Mouse (Mus musculus): ENCODE measurements around the gene Osbpl10. TPM values are rescaled to one million over a fixed set of nuclear protein-coding genes. Genes with fewer than 3 reads are reported as not detected.
A peak's percentile ranks its signal among the peaks of the same experiment; 100 is the strongest.
"Not testable (repeated sequence)": the region's sequence is repeated elsewhere in the genome, so short reads cannot be mapped to it uniquely, and the experiment has no call there.

Osbpl10 gene
- total and polyA plus RNA-seq, 3 experiments: 0.19 TPM; not detected in 2

DNA sequence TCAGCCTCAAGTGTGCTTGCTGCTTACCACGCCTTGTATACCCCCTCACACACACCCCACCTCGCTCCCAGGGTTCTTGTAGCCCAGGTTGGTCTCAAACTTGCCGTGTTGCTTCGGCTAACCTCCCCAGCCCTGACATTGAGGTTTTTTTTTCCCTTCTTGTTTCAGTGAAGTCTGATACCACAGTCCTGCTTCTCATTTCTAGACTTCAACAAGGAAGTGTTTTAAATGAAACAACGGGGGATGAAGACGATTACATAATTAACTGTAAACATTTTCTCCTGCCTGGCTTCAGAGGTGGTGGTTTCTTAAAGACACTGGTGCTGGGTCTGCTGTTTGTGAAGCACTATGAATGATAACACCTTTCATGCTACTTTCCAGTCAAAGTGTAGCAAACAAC lies 17.5 kb upstream of the Osbpl10 start:
- H3K9me3 ChIP-seq (replicated peaks; ENCODE audit: low read length): peaks cover 10% of the 10 kb centered on the region
- no peak overlapping the region for H3K27ac ChIP-seq (ENCODE audit: insufficient read depth, low read depth)
- TF ChIP-seq BHLHE40 (IDR thresholded peaks at IDR 0.05; ENCODE audit: low read depth, low read length) (no peak), CHD2 (IDR thresholded peaks at IDR 0.05; ENCODE audit: low read length) (no peak), SMC3 (IDR thresholded peaks at IDR 0.05; ENCODE audit: low read depth, low read length) (no peak), POLR2AphosphoS2 (IDR thresholded peaks at IDR 0.05; ENCODE audit: low read depth, low read length) (no peak), POLR2A (IDR thresholded peaks at IDR 0.05; ENCODE audit: low read depth, low read length) (no peak)
- DNase-seq (ENCODE audit: extremely low read depth): peak; percentile 1
- in situ Hi-C loops (cut with MboI; ENCODE audit: low pct_ligation_motif_present, low pct_unique_long_range_greater_than_20kb, low sequenced_read_pairs) (no loop called here), dilution Hi-C loops (cut with MboI; ENCODE audit: extremely low pct_ligation_motif_present, extremely low pct_unique_long_range_greater_than_20kb, low sequenced_read_pairs) (no loop called here)
- no peak overlapping the region for H3K9ac ChIP-seq (ENCODE audit: insufficient read depth, low read depth)
- H3K36me3 ChIP-seq (replicated peaks in 1 of 2; ENCODE audit: control insufficient read depth in 1 of 2, insufficient read depth in 1 of 2, low read length in 1 of 2): no peaks in the 10 kb centered on the region
- H3K4me3 ChIP-seq (replicated peaks in 1 of 3; ENCODE audit: low read depth in 2 of 3, low read length in 2 of 3, poor library complexity in 1 of 3): no peak overlapping the region
- H3K4me2 ChIP-seq (ENCODE audit: insufficient read depth, low read depth, poor library complexity, severe bottlenecking): no peak overlapping the region
- no peaks in the 10 kb centered on the region for H3K27me3 ChIP-seq (replicated peaks)
- H3K79me2 ChIP-seq (replicated peaks; ENCODE audit: control insufficient read depth, extremely low read depth, insufficient read depth, poor library complexity, severe bottlenecking): no peaks in the 10 kb centered on the region
- H3K4me1 ChIP-seq (ENCODE audit: control insufficient read depth in 1 of 2, insufficient read depth in 2 of 2): peaks cover 0 to 7% of the 10 kb centered on the region in 2 experiments; a peak in 1 of 4 replicates

DNA sequence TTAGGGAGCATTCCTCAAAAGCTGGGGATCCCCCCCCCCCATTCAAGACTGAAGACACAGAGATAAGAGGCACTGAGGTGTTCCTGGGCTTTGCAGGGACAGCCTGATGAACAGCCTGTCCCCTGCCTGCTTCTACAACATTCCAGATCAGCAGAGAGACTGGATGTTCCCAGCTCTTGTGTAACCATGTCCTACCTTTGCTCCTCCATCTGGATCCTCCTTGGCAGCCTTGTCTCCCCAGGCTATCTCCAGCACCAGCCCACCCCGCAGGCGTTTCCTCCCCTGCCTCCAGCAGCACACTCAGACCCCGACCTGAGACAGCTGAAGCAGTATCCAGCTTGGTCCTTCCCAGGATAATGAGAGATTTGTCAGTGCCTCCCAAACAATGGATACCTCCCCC lies 14.3 kb upstream of the Osbpl10 start:
- in situ Hi-C loops (cut with MboI; ENCODE audit: low pct_ligation_motif_present, low pct_unique_long_range_greater_than_20kb, low sequenced_read_pairs): no loop called here
- no peak for DNase-seq (ENCODE audit: extremely low read depth)
- TF ChIP-seq ZKSCAN1 (IDR thresholded peaks at IDR 0.05; ENCODE audit: borderline replicate concordance, low read depth, low read length) (no peak), POLR2AphosphoS2 (IDR thresholded peaks at IDR 0.05; ENCODE audit: low read depth, low read length) (no peak), SIN3A (IDR thresholded peaks at IDR 0.05; ENCODE audit: low read length) (no peak)
- Histone ChIP-seq H3K27ac (ENCODE audit: insufficient read depth, low read depth) (no peak overlapping the region), H3K27me3 (replicated peaks) (no peaks in the 10 kb centered on the region), H3K9me3 (replicated peaks; ENCODE audit: low read length) (peaks cover 10% of the 10 kb centered on the region), H3K4me2 (ENCODE audit: insufficient read depth, low read depth, poor library complexity, severe bottlenecking) (no peak overlapping the region), H3K9ac (ENCODE audit: insufficient read depth, low read depth) (no peak overlapping the region), H3K36me3 (replicated peaks in 1 of 2; ENCODE audit: control insufficient read depth in 1 of 2, insufficient read depth in 1 of 2, low read length in 1 of 2) (no peaks in the 10 kb centered on the region), H3K4me1 (ENCODE audit: control insufficient read depth in 1 of 2, insufficient read depth in 2 of 2) (peaks cover 0 to 7% of the 10 kb centered on the region in 2 experiments; a peak in 1 of 4 replicates), H3K4me3 (replicated peaks in 1 of 3; ENCODE audit: low read depth in 2 of 3, low read length in 2 of 3, poor library complexity in 1 of 3) (no peak overlapping the region), H3K79me2 (replicated peaks; ENCODE audit: control insufficient read depth, extremely low read depth, insufficient read depth, poor library complexity, severe bottlenecking) (no peaks in the 10 kb centered on the region)
- dilution Hi-C loops (cut with MboI; ENCODE audit: extremely low pct_ligation_motif_present, extremely low pct_unique_long_range_greater_than_20kb, low sequenced_read_pairs): no loop called here

DNA sequence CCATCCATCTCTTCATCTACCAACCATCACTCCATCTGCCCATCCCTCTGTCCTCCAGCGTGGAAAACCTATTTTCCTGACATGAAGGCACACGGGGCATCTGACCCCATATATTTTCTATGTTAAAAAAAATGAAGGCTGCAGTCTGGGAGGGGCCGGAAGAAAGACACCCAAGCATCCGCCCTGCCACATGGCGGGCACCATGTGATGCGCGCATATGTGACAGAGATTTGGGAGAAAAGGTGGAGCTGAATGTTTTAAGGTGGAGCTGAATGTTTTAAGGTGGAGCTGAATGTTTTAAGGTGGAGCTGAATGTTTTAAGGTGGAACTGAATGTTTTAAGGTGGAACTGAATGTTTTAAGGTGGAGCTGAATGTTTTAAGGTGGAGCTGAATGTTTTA lies 12.1 kb upstream of the Osbpl10 start:
- H3K27me3 ChIP-seq (replicated peaks); dilution Hi-C loops (cut with MboI; ENCODE audit: extremely low pct_ligation_motif_present, extremely low pct_unique_long_range_greater_than_20kb, low sequenced_read_pairs); H3K36me3 ChIP-seq (replicated peaks in 1 of 2; ENCODE audit: control insufficient read depth in 1 of 2, insufficient read depth in 1 of 2, low read length in 1 of 2); DNase-seq (ENCODE audit: extremely low read depth); in situ Hi-C loops (cut with MboI; ENCODE audit: low pct_ligation_motif_present, low pct_unique_long_range_greater_than_20kb, low sequenced_read_pairs); H3K4me1 ChIP-seq (ENCODE audit: control insufficient read depth in 1 of 2, insufficient read depth in 2 of 2); H3K79me2 ChIP-seq (replicated peaks; ENCODE audit: control insufficient read depth, extremely low read depth, insufficient read depth, poor library complexity, severe bottlenecking); H3K9ac ChIP-seq (ENCODE audit: insufficient read depth, low read depth); H3K4me3 ChIP-seq (replicated peaks in 1 of 3; ENCODE audit: low read depth in 2 of 3, low read length in 2 of 3, poor library complexity in 1 of 3); H3K27ac ChIP-seq (ENCODE audit: insufficient read depth, low read depth); H3K4me2 ChIP-seq (ENCODE audit: insufficient read depth, low read depth, poor library complexity, severe bottlenecking): not testable (repeated sequence)
- H3K9me3 ChIP-seq (replicated peaks; ENCODE audit: low read length): peaks cover 15% of the 10 kb centered on the region

Data from CH12.LX (cell line).